ENCODE assay signal across 9 mouse cellular contexts in genomic region chr11:83739241-83739640, GRCm38 (mm10). TPM values are rescaled to one million over a fixed set of nuclear protein-coding genes. Genes with fewer than 3 reads are reported as not detected.
DNase-seq lines count a peak whose midpoint lies in the region; ATAC-seq and TF ChIP-seq lines count a peak whose summit lies in the region.
"Had no signal": no experiment of that assay in that cellular context is flagged by ENCODE, and none has a peak within 500 bp of the region (broad histone marks: within the 10 kb centered on the region; RNA-seq: fewer than 3 reads in every experiment).

No protein-coding gene starts in this region.

- peak; percentile 81 for TF ChIP-seq CTCF in E14TG2a.4 (conservative IDR thresholded peaks at IDR 0.05; ENCODE audit: low read length)
- peak; percentile 81 for TF ChIP-seq CTCF in liver, embryonic 14.5 days (IDR thresholded peaks at IDR 0.05; ENCODE audit: low read depth)

- H3K27me3 ChIP-seq in E14TG2a.4 (ENCODE audit: insufficient read depth, low read length), result peaks cover 8% of the 10 kb centered on the region
- H3K27me3 ChIP-seq in liver, embryonic 14.5 days (ENCODE audit: control insufficient read depth, insufficient read depth, low read length), result no peaks in the 10 kb centered on the region

- no peak overlapping the region for H3K4me3 ChIP-seq in E14TG2a.4 (replicated peaks; ENCODE audit: low read length)
- H3K4me3 ChIP-seq in liver, embryonic 14.5 days (ENCODE audit: insufficient read depth in 1 of 2, low read depth in 2 of 2, low read length in 2 of 2), result no peak overlapping the region
- H3K4me3 ChIP-seq: liver, embryonic 13.5 days had no signal

- H3K4me2 ChIP-seq in liver, embryonic 14.5 days (ENCODE audit: low read depth), result no peak overlapping the region
- H3K4me2 ChIP-seq: liver, embryonic 13.5 days had no signal

- no peak for ATAC-seq in liver, embryonic 14.5 days (ENCODE audit: insufficient read depth)

- H3K27ac ChIP-seq in liver, embryonic 14.5 days, result no peak overlapping the region
- H3K27ac ChIP-seq: liver, embryonic 13.5 days had no signal

- H3K36me3 ChIP-seq in E14TG2a.4 (ENCODE audit: insufficient read depth, low read length), result no peaks in the 10 kb centered on the region
- H3K36me3 ChIP-seq in liver, embryonic 14.5 days (replicated peaks; ENCODE audit: control insufficient read depth, insufficient read depth, low read depth), result no peaks in the 10 kb centered on the region
- H3K36me3 ChIP-seq: liver, embryonic 13.5 days had no signal

- H3K9ac ChIP-seq in liver, embryonic 14.5 days (replicated peaks), result no peak overlapping the region
- H3K9ac ChIP-seq: liver, embryonic 13.5 days had no signal

- no peaks in the 10 kb centered on the region for H3K9me3 ChIP-seq in E14TG2a.4 (ENCODE audit: low read length)
- no peaks in the 10 kb centered on the region for H3K9me3 ChIP-seq in liver, embryonic 14.5 days (ENCODE audit: control insufficient read depth, low read length)
- H3K9me3 ChIP-seq: liver, embryonic 13.5 days had no signal

- no peaks in the 10 kb centered on the region for H3K4me1 ChIP-seq in E14TG2a.4 (replicated peaks; ENCODE audit: low read depth, low read length)
- peaks cover 0 to 3% of the 10 kb centered on the region in 2 experiments; a peak in 2 of 4 replicates for H3K4me1 ChIP-seq in liver, embryonic 14.5 days (replicated peaks; ENCODE audit: control insufficient read depth in 2 of 2, insufficient read depth in 2 of 2, low read length in 1 of 2)
- H3K4me1 ChIP-seq: liver, embryonic 13.5 days had no signal

- peak; percentile 75 for DNase-seq in A20 (ENCODE audit: low read depth, low spot score)
- peak; percentile 58 for DNase-seq in c-Kit-positive CD71-negative TER-119-negative erythroid progenitor cells, embryonic 14.5 days (ENCODE audit: low read depth)
- DNase-seq in frontal cortex, postnatal 10 days (ENCODE audit: low spot score in 2 of 2), result peak; percentile 34 to 74
- DNase-seq in kidney, postnatal 14 days, result peak; percentile 79
- peak in 2 of 3 experiments; percentile 17 to 22 for DNase-seq in liver, embryonic 14.5 days (ENCODE audit: low read depth in 3 of 3, low spot score in 3 of 3)
- peak; percentile 84 for DNase-seq in right cerebral cortex, postnatal 14 days
- peak; percentile 70 for DNase-seq in urinary bladder, postnatal 25 days (ENCODE audit: low spot score)
- DNase-seq: liver, embryonic 13.5 days had no signal

- WGBS in liver, embryonic 14.5 days (ENCODE audit: insufficient replicate concordance), result 20% methylated on average over 5 of the region's 5 CpGs

- TF ChIP-seq EP300 in liver, embryonic 14.5 days (IDR thresholded peaks at IDR 0.05; ENCODE audit: low read depth), result no peak

RNA-seq across cellular contexts. Expression of gene Wfdc21, which starts 7.5 kb away (rescaled TPM):
- polyA plus RNA-seq in liver, embryonic 14.5 days (2012; rRNA removed), result 4.9 and 6.5 TPM in 2 replicates
- polyA plus RNA-seq in liver, embryonic 14.5 days (2014; fragmentation: Nextera tagmentation; extraction: Ambion mirVana), result 12.4 and 22.8 TPM in 2 replicates

RNA-seq across cellular contexts. Expression of gene Heatr6, which starts 14.3 kb away (rescaled TPM):
- polyA plus RNA-seq in liver, embryonic 14.5 days (2012; rRNA removed), result 3.6 and 3.8 TPM in 2 replicates
- 5.6 and 6.0 TPM in 2 replicates for polyA plus RNA-seq in liver, embryonic 14.5 days (2014; fragmentation: Nextera tagmentation; extraction: Ambion mirVana)

RNA-seq across cellular contexts. Expression of gene Wfdc18, which starts 30.4 kb away (rescaled TPM):
- not detected in 2 replicates for polyA plus RNA-seq in liver, embryonic 14.5 days (2012; rRNA removed)
- polyA plus RNA-seq in liver, embryonic 14.5 days (2014; fragmentation: Nextera tagmentation; extraction: Ambion mirVana), result not detected in 2 replicates
- polyA plus RNA-seq: liver, embryonic 13.5 days had no signal

RNA-seq across cellular contexts. Expression of gene Wfdc17, which starts 35.5 kb away (rescaled TPM):
- 7.4 and 7.9 TPM in 2 replicates for polyA plus RNA-seq in liver, embryonic 14.5 days (2012; rRNA removed)
- polyA plus RNA-seq in liver, embryonic 14.5 days (2014; fragmentation: Nextera tagmentation; extraction: Ambion mirVana), result 15.6 and 21.7 TPM in 2 replicates

Comparison
In these comparisons a context has a peak if more than half of its experiments do, and no peak if none do; other contexts are left out.
1. DNase-seq: peak in every context shown above with its lines; median percentile 84 in right cerebral cortex, postnatal 14 days; 79 in kidney, postnatal 14 days; 75 in A20; 70 in urinary bladder, postnatal 25 days; 58 in c-Kit-positive CD71-negative TER-119-negative erythroid progenitor cells, embryonic 14.5 days; 54 in frontal cortex, postnatal 10 days; 20 in liver, embryonic 14.5 days.